Mouse (Mus musculus) urinary bladder, postnatal 36 days (tissue): ENCODE results near the gene Lad1.

Experiments used
- DNase-seq, 2 experiments: peaks; one replicate each; pipeline ENCODE4 v3.0.0; 2022; ENCODE audit warnings: low spot score in 2 of 2, mixed read lengths in 1 of 2

Gene Lad1

DNA sequence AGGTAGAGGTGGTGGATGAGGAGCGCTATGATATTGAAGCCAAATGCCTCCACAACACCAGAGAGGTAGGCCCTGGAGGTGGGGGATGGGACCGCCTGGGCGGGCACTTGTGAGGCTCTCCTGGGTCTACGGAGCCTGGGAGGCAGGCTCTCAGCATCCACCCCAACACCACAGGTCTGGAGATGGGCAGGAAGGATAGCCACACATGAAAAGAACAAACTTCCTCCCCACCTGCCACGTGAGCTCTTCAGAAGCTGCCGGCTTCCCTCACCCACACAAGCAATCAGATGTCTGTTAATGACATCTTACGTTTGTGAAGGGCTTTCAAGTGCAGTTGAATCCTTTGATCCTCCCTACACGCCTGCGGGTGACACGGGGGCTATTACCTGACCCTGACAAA is 10.9 kb upstream of the Lad1 start:
- no peak for DNase-seq

DNA sequence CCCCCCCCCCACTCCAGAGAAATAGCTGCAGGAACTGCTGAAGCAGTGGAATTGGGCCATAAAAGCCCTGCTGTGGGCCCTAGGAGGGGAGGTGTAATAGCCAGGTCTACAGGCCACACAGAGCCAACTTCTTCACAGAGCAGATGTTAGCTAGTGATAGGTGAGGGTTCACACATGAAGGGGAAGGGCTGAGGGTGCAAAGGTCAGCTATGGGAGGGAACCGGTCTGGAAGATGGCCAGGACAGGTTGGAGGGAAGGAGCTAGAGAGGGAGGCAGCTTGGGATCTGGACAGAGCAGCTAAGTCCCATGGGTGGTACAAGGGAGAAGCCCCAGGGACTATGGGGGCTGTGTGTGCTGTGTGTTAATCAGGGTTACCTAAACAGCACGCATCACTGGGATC is 8.2 kb upstream of the Lad1 start:
- no peak for DNase-seq

DNA sequence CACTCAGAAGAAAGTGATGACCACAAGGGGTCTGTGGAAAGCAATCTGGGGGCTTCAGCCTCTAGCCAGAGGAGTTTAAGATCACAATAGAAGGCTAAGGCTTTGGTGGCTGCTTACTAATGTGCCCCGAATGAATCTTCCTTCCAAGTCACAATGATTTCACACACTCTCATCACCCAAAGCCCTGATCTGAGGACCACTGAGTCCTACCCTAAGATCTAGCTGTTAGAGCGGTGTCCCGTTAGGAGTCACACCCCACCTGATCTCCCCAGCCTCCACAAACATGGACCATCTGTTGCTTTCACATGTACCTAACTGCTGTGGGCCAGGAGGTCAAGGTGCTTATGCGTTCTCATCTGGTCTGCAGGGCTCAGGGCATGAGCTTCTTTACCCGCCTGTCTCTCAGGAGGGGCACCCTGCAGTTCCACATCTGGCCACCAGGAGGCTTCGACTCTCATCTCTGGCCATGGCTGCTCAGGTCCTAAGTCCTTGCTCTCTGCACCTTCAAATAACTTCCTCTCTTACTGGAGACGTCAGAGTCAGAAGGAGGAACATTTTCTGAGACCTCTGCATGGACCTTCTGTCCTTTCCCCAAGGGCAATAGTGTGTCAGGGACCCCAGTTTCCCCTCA is 7.3 kb upstream of the Lad1 start:
- DNase-seq: peak; percentile 78 to 83

DNA sequence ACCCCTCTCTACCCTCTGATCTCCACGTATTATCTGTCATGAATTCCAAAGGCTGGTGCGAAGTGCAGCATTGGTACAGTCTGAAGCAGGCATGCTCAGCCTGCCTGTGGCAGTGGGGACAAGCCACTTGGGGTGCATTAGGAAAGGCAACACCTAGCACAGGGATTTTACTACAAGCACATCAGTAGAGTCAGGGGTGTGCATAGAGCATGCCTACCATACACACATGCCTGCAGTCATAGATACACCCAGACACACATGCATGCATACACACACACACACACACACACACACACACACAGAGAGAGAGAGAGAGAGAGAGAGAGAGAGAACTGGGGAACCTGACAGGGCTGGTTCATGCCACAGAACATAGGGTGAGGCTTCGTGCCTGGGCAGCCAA is 6.2 kb upstream of the Lad1 start:
- DNase-seq: no peak

DNA sequence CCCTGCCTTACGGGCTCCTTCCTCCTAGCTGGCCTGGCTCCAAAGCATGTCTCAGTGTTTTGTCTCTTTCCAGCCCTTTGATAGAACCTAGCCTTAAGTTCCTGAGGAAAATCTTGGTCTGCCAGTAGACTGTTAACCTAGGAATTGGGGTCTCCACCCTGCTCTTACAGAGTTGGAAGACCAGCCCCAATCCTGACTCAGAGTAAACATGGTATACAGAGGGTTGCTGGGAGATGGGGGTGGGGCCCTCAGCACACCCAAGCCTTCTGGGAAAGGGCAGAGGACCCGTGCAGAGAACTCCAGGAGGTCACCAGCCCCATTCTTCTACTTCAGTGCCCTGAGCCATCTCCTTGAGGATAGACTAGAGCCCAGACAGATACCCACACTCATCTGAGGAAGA is 5.8 kb upstream of the Lad1 start:
- no peak for DNase-seq

DNA sequence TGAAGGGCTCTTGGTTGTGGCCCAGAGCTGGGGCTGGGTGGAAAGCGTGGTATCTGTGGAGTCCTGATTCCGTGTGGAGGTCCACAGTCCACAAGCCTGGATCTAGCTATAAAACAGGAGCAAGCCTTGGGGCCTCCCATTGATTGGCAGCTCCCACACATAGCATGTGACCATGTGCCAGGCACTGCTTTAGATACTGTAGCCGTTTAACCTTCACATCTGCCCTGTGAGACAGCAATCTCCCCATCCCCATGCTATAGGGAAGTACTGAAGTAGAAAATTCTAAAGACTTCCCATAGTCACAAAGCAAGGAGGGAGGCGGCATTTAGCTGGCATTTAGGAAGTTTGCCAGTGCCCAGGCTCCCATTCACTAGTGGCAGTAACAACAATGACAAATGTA is 5.3 kb upstream of the Lad1 start:
- no peak for DNase-seq

DNA sequence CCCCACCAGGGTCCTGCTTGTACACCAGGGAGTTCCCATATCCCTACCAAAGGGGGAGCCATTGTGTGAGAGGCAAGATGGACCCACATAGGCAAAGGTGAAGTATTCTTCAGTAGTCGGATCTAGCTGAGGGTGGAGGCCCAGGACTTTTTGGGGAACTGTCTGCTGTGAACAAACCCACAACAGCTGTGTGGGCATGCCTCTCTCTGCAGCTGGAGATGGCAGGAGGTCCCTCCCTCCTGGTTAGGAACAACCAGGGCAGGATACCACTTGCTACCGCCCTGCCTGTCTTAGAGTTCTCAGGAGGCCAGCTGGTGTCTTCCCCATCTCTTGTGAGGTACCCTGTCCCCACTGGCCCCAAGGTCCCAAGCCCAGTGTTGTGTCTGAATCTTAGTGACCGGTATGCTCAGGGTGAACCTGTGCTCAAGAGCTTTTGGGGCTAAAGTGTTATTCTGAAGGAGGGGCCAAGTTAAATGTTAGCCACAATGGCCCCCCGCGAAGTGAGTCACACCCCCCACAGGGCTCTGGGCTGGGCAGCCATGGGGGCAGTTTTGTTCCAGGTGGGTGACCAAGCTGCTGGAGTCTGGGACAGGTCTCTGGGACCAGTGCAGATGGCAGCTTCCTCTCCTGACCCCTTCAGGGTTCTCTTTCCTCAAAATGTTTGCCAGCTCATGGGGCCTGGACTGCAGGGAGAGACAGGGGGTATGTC is 4.6 kb upstream of the Lad1 start:
- DNase-seq: no peak

DNA sequence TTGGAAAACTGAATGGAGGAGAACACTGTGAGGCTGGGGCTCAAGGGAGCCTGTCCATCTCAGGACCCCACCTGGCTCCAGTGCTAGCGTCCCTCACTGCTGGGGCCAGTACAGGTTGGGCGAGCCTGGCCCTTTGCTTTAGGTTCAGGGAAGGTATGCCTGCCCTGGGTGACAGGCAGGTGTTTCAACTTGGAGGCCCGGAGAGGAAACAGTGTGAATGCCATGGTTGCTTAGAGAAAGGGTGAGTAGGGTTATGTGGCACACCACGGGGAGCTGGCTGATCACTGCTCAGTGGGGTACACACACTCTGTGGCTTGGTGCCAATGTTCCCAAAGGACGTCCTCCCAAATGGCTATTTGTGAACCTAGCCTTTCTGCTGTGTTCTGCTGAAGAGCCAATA is 3.9 kb upstream of the Lad1 start:
- no peak for DNase-seq

DNA sequence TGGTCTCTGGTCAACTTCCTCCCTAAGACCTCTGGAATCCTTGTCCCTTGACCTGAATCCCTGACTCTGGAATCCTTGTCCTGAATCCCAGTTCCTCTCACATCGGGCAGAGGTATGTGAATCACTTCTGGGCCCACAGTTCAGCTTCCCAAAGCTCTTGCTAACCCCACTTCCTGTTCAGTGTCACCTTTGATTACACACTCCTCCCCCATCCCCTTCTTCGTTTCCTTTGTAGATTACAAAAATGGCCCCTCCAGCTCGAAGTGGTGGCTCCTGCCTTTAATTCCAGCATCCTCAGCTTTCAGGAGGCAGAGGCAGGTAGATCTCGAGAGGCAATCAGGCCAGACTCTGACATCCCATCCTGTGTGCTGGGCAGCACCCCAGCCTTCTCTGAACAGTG is 803 bp upstream of the Lad1 start:
- no peak for DNase-seq

DNA sequence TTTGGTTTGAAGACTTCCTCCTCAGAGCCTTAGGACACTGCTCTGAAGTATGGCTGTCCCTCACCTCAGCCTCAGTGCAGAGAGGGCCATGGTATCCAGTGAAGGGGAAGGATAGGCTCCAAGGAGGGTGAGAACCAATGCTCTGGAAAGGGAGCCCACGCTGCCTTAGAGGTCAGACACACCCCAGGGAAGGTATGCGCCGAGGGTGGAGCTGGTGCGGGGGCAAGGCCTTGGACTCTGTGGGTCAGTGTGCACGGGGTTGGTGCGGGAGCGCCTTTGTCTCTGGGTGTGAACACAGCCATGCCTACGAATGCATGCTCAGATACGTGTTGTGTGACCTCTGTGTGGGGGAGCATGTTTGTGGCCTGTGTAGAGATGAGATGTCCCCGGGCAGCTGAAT is 1.7 kb downstream of the Lad1 start:
- DNase-seq: no peak

DNA sequence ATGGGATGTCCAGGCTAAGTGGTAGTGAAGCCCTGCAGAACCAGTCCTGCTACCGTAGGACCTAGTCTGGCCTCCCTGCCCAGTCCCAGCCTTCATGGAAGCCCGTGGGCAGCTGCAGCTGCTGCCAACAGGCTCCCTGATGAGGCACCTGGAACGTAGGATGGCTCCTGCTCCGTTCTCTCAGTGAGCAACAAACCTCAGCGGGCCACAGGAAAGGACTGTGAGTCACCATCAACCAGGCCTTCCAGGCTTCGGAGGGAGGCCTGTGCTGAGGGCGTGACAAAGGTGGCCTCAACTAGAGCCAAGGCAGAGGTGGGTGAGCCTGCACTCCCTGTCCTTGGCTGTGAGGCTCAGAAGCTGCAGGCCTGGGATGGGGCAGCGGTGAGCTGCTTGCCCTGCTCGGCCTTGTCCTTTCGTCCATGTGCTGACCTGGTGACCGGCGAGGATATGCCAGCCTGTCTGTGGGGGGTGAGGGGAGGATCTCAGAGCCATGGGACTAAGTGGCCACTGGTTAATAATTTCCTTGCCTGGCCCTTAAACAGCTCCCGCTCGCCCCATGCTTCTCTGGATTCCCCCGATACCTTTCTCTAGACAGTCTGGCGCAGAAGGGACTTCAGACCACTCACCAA is 2.5 kb downstream of the Lad1 start:
- DNase-seq: peak in 1 of 2 experiments; percentile 56

DNA sequence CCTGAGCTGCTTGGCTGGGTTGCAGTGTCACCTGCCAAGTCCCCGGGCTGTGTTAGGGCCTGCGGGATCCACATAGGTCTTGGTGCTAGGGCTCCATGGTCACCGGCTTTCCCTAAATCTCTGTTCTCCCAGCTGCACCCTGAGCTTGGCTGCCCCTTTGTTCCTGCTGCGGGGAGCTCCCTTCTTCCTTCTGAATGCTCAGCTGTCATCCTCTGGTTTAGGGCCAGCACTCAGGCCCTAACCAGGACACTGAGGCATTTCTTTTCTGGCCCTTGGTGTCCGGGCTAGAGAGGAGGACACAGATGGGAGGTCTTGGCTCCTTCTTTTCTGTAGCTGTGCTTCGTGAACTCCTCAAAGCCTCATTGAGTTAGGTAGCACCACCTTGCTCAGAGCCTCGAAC is 3.4 kb downstream of the Lad1 start:
- no peak for DNase-seq

DNA sequence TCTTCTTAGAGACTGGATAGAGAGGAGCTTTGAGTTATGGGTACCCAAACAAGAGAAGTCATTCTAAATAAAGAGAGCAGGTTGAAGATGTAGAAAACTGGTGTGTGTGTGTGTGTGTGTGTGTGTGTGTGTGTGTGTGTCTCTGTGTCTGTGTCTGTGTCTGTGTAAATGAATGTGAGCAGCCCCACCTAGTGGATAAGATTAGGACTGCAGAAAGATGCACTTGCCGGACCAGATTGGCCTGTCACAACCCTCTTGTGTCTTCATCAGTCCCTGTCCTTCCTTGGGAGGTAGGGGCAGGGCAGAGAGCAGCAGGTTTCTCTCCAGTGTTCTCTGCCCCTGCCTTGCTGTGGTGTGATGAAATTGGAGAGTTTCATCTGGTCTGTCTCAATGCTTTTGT is 10.5 kb downstream of the Lad1 start:
- peak in 1 of 2 experiments; percentile 24 for DNase-seq

DNA sequence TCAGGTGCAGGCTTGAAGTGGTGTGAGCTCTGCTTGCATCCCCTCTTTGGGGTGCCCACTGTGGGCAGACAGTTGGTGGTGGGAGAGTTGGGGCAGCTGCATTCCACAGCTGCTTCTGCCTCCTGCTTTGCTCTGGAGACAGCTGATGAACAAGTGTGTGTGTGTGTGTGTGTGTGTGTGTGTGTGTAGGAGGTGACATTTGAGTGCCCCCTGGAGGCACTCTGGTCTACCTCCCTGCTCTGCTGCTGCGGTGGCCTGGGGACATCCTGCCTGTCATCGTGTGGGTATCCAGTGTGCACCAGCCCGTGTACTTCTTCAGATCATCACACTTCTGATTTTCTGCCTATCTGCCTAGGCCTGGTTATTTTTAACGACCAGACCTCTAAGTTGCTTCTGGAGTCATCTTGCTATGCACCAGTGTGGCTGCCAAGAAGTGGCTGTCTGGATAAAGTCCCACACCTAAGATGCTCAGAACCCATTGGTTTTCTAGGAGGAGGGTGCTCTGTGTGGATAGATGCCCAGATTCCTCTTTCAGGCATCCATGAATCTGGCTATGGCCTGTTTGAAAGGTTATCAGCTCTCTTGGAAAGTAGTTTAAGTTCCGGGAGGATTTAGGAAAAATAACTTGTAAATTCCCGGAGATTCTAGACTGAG is 15.9 kb downstream of the Lad1 start:
- no peak for DNase-seq

DNA sequence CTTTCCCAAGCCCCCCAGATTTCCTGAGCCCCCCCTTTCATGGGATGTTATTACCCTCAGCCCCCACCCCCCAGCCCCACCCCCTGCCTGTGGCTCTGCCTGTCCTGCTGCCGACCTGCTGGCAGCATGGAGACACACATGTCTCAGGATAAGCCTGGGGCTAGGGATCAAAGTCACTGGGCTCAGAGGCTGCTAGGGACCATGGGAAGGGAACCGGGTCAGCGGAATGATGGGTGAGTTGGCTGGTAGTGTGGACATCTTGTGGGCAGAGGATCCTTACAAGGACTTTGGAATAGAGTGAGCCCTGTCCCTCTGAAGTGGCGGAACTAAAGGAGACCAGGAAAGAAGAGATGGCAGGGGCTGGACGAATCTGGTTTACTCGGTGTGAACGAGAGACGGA is 16.6 kb downstream of the Lad1 start:
- DNase-seq: no peak

DNA sequence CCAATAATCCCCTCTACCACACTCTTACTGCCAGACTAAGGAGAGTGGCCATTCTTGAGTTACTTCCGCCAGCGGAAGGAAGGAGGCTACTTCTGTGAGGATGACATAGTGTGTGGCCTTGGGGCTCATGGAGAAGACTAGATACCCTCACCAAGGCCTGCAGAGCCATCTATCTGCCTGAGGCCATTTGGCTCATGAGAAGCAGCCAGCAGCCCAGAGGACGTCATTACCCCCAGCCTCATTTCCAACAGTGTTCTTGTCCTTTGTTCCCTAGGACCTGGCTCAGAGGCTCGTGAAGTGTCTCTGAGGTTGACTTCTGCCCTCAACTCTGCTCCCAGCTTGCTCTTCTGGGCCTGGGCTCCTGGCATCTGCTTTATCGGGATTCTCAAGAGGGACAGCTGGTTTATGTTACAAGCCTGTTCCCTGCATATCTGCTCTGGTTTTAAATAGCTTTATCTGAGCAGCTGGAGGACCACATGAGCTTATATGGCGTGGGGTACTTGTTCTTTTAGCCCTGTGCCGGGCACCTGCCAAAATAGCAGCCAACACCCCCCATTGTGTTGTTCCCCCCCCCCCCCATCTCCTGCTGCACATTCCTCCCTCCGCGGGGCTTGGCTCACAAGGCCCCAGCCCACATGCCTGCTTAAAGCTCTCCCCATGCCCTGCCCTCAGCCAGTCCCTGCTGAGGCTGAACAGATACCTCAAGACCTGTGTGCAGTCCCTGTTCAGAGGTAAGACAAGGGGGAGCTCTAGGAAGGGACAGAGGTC is 17.5 kb downstream of the Lad1 start, which contains the start of gene Tnnt2:
Gene Tnnt2, plus strand, starts transcription at position 639 of the 768 bp plus-strand sequence.
- no peak for DNase-seq

DNA sequence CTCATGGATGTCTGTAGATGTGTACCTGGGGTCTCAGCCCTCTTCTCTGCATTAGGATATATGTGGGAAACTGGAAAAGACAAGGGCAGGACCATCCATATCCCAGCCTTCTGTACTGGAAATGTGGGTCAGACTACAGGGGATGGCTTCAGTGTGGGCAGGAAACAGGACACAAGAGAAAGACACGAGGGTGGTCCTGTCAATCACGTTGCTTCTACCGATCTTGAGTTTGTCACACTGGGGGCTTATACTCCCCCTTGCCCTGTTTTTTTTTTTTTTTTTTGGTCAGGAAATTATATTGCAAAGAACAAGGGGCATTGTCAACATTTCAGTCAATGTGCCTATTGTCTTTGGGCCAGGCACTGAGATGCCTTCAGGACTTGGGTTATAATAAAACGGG is 20.2 kb downstream of the Lad1 start:
- DNase-seq: no peak

DNA sequence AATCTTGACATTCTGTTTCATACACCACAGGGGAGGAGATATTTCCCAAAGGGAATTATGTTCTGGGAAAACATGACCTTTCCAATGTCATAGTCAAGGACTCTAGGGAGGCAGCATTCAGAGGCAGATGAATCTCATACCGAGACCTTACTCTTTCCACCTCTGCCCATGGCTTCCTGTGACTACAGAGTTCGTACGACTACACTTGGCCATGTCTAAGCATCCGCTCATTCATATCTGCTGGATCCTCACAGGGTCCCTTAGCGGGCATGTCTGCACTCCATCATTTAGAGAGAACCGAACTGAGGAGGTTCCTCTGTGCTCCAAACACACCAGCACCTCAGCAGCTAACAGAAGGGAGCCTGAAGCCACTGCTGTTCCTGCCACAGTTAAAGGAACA is 20.7 kb downstream of the Lad1 start:
- DNase-seq: no peak

DNA sequence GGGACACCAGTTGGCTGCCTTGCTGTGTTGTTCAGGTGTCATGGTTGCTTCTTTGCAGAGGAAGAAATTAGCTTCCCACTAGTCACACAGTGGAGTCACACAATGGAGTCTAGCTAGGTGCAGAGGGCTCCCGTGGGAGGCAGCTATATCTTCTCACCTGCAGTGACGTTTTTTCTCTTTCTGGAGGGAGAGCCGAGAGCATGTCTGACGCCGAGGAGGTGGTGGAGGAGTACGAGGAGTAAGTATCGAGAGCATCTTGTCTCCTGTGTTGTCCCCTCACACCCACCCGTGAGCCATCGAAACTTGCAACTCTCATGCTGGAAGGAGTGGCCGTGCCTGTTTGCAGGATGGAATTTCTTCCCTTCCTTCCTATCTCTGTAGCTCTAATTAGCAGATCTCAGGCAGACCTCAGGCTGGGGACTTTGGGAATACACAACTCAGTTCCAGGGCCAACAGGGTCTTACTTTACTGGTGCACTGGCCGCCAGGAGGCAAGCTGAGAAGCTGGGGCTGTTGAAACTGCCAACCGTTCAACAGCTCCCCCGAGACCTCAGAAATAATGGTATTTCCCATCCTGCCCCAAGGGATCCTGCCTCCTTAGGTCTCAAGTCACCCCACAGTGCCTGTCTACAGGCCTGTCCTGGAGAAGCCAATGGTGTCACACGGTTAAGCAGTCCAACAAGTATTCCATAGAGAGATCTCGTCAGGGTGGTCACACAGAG is 22.4 kb downstream of the Lad1 start:
- DNase-seq: no peak

DNA sequence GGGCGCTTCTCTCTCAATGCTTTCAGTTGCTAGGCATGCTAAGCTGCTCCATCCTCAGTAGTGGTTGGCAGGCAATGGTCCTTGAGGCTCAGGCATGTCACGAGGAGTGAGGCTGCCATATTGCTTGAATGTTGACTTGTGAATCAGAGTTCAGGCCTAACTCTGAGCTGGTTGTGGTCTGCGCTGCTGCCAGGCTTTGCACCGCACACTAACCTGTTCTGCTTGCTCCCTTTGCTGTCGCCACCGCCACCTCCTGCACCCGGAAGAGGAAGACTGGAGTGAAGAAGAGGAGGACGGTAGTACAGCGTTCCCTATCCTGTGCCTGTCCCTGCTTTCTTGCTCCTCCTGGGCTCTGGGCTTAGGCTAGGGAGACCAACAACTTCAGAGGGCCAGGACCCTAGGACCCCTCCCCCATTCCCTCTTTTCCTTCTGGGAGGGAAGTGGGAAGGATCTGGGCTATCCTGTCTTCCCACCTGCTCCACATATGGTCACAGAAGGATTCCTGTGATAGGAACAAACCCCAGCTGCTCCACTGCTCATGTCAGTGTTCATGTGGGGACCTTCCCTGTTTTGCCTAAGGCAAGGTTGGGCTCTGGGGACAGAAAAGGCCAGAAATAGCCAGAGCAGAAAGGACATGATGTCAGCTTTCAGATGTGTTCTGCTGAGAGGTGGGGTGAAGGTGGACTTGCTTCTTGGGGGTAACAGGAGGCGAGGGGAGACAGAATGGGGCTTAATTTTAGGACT is 25.3 kb downstream of the Lad1 start:
- no peak for DNase-seq

DNA sequence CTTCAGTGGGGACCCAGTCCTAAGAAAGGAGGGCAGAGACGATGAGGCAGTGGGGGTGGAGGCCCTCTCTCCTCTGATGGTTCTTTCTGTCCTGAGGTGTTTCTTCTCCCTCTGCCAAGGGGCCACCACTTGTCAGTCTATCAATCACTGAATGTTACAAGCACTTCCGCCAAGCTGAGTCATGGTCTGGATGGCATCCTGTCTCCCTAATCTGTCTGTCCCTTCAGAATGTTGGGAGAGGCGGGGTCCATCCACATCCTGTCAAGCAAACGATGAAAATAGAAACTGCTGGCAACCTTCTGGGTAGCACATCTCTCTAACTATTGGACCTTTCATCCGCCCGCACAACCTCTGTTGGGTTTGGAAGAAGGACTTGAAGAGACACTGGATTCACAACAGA is 26.1 kb downstream of the Lad1 start:
- DNase-seq: no peak
